Mouse (Mus musculus): ENCODE data around the gene Kcne1.

Kcne1 gene

GRCm38 (mm10) chr16:92307947-92308346 is 51.3 kb downstream of the Kcne1 start:
- DNase-seq (ENCODE audit: low read depth, low spot score): no peak

- DNase-seq (ENCODE audit: low read depth, low spot score): no peak
Measured at GRCm38 (mm10) chr16:92305519-92305918, 53.7 kb downstream of the Kcne1 start.

- DNase-seq (ENCODE audit: low read depth, low spot score): no peak
Measured at GRCm38 (mm10) chr16:92302506-92302905, 56.8 kb downstream of the Kcne1 start.

- no peak for DNase-seq (ENCODE audit: low read depth, low spot score)
Measured at GRCm38 (mm10) chr16:92301989-92302388, 57.3 kb downstream of the Kcne1 start.

- DNase-seq (ENCODE audit: low read depth, low spot score): no peak
Measured at GRCm38 (mm10) chr16:92301412-92301806, 57.9 kb downstream of the Kcne1 start.

- DNase-seq (ENCODE audit: low read depth, low spot score): peak; percentile 95
Measured at GRCm38 (mm10) chr16:92300649-92301411, 58.4 kb downstream of the Kcne1 start, which contains the start of gene Smim11. Smim11 (plus strand) TSS chr16:92301286.
